Mouse (Mus musculus): ENCODE measurements around the gene Nhlrc4. TPM values are rescaled to one million over a fixed set of nuclear protein-coding genes. Genes with fewer than 3 reads are reported as not detected.

Gene Nhlrc4
- polyA plus RNA-seq, 1 experiment from 2014 or later: 0.73 TPM

- ATAC-seq: no peak
- Histone ChIP-seq H3K9ac (ENCODE audit: low read depth, low read length) (no peak overlapping the region), H3K4me2 (ENCODE audit: low read depth, low read length) (no peak overlapping the region), H3K9me3 (ENCODE audit: control insufficient read depth, low read length) (no peaks in the 10 kb centered on the region), H3K36me3 (ENCODE audit: control insufficient read depth, insufficient read depth, low read length) (0 out of 2 replicates have a peak, but pooled peaks cover 5% of the 10 kb centered on the region), H3K4me3 (ENCODE audit: low read length) (no peak overlapping the region), H3K4me1 (ENCODE audit: control insufficient read depth, insufficient read depth, low read length) (no peaks in the 10 kb centered on the region), H3K27ac (ENCODE audit: low read length) (no peak overlapping the region), H3K27me3 (replicated peaks; ENCODE audit: control insufficient read depth, insufficient read depth, low read length) (no peaks in the 10 kb centered on the region)
- 73% methylated on average over 12 of the region's 12 CpGs for WGBS
Observed at GRCm38 (mm10) chr17:25895891-25896290, 48.9 kb downstream of the Nhlrc4 start.

DNA sequence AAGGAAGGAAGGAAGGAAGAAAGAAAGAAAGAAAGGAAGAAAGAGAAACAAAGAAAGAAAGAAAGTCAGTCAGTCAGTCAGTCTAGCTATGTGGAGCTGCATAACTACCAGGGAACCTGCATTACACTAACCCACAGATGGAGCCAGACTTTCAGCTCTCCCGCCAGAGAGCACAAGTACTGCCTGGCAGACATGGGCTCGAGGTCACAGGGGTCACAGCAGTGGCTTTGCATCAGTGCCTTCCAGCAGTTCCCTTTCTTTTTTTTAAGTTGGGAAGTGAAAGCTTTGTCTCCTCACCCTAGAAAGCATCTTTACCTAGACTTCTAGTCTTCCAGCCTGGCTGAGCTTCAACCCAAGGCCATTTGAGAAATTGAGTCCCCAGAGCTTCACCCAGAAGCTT, 49.3 kb downstream of the Nhlrc4 start:
- no peak overlapping the region for H3K27ac ChIP-seq (ENCODE audit: low read length)
- ATAC-seq: no peak
- no peak overlapping the region for H3K9ac ChIP-seq (ENCODE audit: low read depth, low read length)

DNA sequence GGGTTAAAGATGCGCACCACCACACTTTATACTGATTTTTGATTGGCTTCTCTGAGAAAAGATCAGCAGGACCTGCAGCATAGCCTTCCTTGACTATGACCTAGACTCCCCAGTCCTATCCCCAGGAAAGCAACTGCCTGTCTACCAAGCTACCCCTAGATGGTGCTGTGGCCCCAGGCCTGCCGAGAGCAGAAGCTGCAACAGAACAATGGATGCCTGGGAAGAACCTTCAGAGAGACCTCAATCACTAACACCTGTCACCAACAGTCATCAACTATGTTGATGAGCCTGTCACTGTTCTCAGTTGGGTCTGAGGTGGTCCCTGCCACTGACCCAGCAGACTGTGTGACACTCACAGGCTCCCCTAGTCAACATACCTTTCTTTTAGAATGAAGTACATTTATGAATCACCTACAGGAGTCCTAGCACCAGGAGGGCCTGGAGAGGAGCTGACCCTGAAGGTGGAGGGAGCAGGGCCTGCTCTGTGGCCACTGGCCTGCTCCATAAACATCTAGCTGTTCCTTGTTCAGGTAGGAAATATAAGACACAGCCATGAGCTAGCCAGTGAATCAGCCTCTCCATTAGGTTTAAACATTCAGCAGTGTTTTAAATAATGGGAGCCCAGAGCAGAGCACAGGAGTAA, 50.7 kb downstream of the Nhlrc4 start:
- Histone ChIP-seq H3K27me3 (replicated peaks; ENCODE audit: control insufficient read depth, insufficient read depth, low read length) (no peaks in the 10 kb centered on the region), H3K4me1 (ENCODE audit: control insufficient read depth, insufficient read depth, low read length) (no peaks in the 10 kb centered on the region), H3K4me2 (ENCODE audit: low read depth, low read length) (no peak overlapping the region), H3K9ac (ENCODE audit: low read depth, low read length) (no peak overlapping the region), H3K27ac (ENCODE audit: low read length) (no peak overlapping the region), H3K4me3 (ENCODE audit: low read length) (no peak overlapping the region), H3K36me3 (ENCODE audit: control insufficient read depth, insufficient read depth, low read length) (no peaks in the 10 kb centered on the region), H3K9me3 (ENCODE audit: control insufficient read depth, low read length) (no peaks in the 10 kb centered on the region)
- ATAC-seq: peak; percentile 82
- WGBS: 28% methylated on average over 2 of the region's 2 CpGs

More for the DNA sequence above, 49.3 kb downstream of the Nhlrc4 start:
- no peaks in the 10 kb centered on the region for H3K4me1 ChIP-seq (ENCODE audit: control insufficient read depth, insufficient read depth, low read length)
- 0 out of 2 replicates have a peak, but pooled peaks cover 3% of the 10 kb centered on the region for H3K36me3 ChIP-seq (ENCODE audit: control insufficient read depth, insufficient read depth, low read length)
- H3K4me3 ChIP-seq (ENCODE audit: low read length): no peak overlapping the region
- H3K9me3 ChIP-seq (ENCODE audit: control insufficient read depth, low read length): no peaks in the 10 kb centered on the region
- no peaks in the 10 kb centered on the region for H3K27me3 ChIP-seq (replicated peaks; ENCODE audit: control insufficient read depth, insufficient read depth, low read length)
- WGBS: 51% methylated on average over 2 of the region's 2 CpGs
- H3K4me2 ChIP-seq (ENCODE audit: low read depth, low read length): no peak overlapping the region

Other genes with a start within 250 kb of the Nhlrc4 start
- gene Gng13, start 227.8 kb downstream of the Nhlrc4 start, polyA plus RNA-seq (2015; fragmentation: Nextera tagmentation; extraction: Ambion mirVana): 1.9 TPM in 2 replicates
- 20.6 and 22.7 TPM in 2 replicates for gene Chtf18, start 217.5 kb downstream of the Nhlrc4 start, polyA plus RNA-seq (2015; fragmentation: Nextera tagmentation; extraction: Ambion mirVana)
- 15.8 and 19.4 TPM in 2 replicates for gene Rpusd1, start 217.3 kb downstream of the Nhlrc4 start, polyA plus RNA-seq (2015; fragmentation: Nextera tagmentation; extraction: Ambion mirVana)
- 0.05 TPM in 2 replicates for gene Mslnl, start 208.9 kb downstream of the Nhlrc4 start, polyA plus RNA-seq (2015; fragmentation: Nextera tagmentation; extraction: Ambion mirVana)
- 27.7 and 33.3 TPM in 2 replicates for gene Msln, start 190.6 kb downstream of the Nhlrc4 start, polyA plus RNA-seq (2015; fragmentation: Nextera tagmentation; extraction: Ambion mirVana)
- 33.6 and 34.6 TPM in 2 replicates for gene Narfl, start 171.2 kb downstream of the Nhlrc4 start, polyA plus RNA-seq (2015; fragmentation: Nextera tagmentation; extraction: Ambion mirVana)
- gene Haghl, start 159.3 kb downstream of the Nhlrc4 start, polyA plus RNA-seq (2015; fragmentation: Nextera tagmentation; extraction: Ambion mirVana): 36.8 and 41.1 TPM in 2 replicates
- 0.16 and 0.27 TPM in 2 replicates for gene Ccdc78, start 158.4 kb downstream of the Nhlrc4 start, polyA plus RNA-seq (2015; fragmentation: Nextera tagmentation; extraction: Ambion mirVana)
- gene Fam173a, start 152.1 kb downstream of the Nhlrc4 start, polyA plus RNA-seq (2015; fragmentation: Nextera tagmentation; extraction: Ambion mirVana): 111 and 112 TPM in 2 replicates
- gene AC134908.4, start 149.3 kb downstream of the Nhlrc4 start, polyA plus RNA-seq (2015; fragmentation: Nextera tagmentation; extraction: Ambion mirVana): not detected in 2 replicates
- 34.6 and 37.0 TPM in 2 replicates for gene Metrn, start 147.8 kb downstream of the Nhlrc4 start, polyA plus RNA-seq (2015; fragmentation: Nextera tagmentation; extraction: Ambion mirVana)
- 2.2 and 2.4 TPM in 2 replicates for gene Fbxl16, start 135.9 kb downstream of the Nhlrc4 start, polyA plus RNA-seq (2015; fragmentation: Nextera tagmentation; extraction: Ambion mirVana)
- gene Wdr24, start 121.3 kb downstream of the Nhlrc4 start, polyA plus RNA-seq (2015; fragmentation: Nextera tagmentation; extraction: Ambion mirVana): 23.4 and 25.5 TPM in 2 replicates
- gene Jmjd8, start 116.1 kb downstream of the Nhlrc4 start, polyA plus RNA-seq (2015; fragmentation: Nextera tagmentation; extraction: Ambion mirVana): 50.1 and 50.9 TPM in 2 replicates
- gene Stub1, start 111.6 kb downstream of the Nhlrc4 start, polyA plus RNA-seq (2015; fragmentation: Nextera tagmentation; extraction: Ambion mirVana): 303 and 321 TPM in 2 replicates
- 1.6 and 2.0 TPM in 2 replicates for gene Rhbdl1, start 107.7 kb downstream of the Nhlrc4 start, polyA plus RNA-seq (2015; fragmentation: Nextera tagmentation; extraction: Ambion mirVana)
- 1.4 and 2.3 TPM in 2 replicates for gene Gm20683, start 103.2 kb downstream of the Nhlrc4 start, polyA plus RNA-seq (2015; fragmentation: Nextera tagmentation; extraction: Ambion mirVana)
- gene Rhot2, start 100.1 kb downstream of the Nhlrc4 start, polyA plus RNA-seq (2015; fragmentation: Nextera tagmentation; extraction: Ambion mirVana): 21.5 and 23.2 TPM in 2 replicates
- gene Wdr90, start 83.5 kb downstream of the Nhlrc4 start, polyA plus RNA-seq (2015; fragmentation: Nextera tagmentation; extraction: Ambion mirVana): 11.3 and 11.9 TPM in 2 replicates
- 79.5 and 89.3 TPM in 2 replicates for gene Mcrip2, start 76.2 kb downstream of the Nhlrc4 start, polyA plus RNA-seq (2015; fragmentation: Nextera tagmentation; extraction: Ambion mirVana)
- gene Mettl26, start 69.9 kb downstream of the Nhlrc4 start, polyA plus RNA-seq (2015; fragmentation: Nextera tagmentation; extraction: Ambion mirVana): 61.0 and 66.9 TPM in 2 replicates
- gene Wfikkn1, start 64.1 kb downstream of the Nhlrc4 start, polyA plus RNA-seq (2015; fragmentation: Nextera tagmentation; extraction: Ambion mirVana): 0.16 and 0.55 TPM in 2 replicates
- gene Rab40c, start 25.2 kb downstream of the Nhlrc4 start, polyA plus RNA-seq (2015; fragmentation: Nextera tagmentation; extraction: Ambion mirVana): 23.2 and 24.3 TPM in 2 replicates
- gene Pigq, start within 50 bp of the Nhlrc4 start, polyA plus RNA-seq (2015; fragmentation: Nextera tagmentation; extraction: Ambion mirVana): 57.8 and 59.7 TPM in 2 replicates
- gene A930017K11Rik, start 7.6 kb upstream of the Nhlrc4 start, polyA plus RNA-seq (2015; fragmentation: Nextera tagmentation; extraction: Ambion mirVana): 0.21 and 0.22 TPM in 2 replicates
- 22.3 and 24.5 TPM in 2 replicates for gene Capn15, start 40.8 kb upstream of the Nhlrc4 start, polyA plus RNA-seq (2015; fragmentation: Nextera tagmentation; extraction: Ambion mirVana)
- 13.0 and 18.0 TPM in 2 replicates for gene Rab11fip3, start 124.6 kb upstream of the Nhlrc4 start, polyA plus RNA-seq (2015; fragmentation: Nextera tagmentation; extraction: Ambion mirVana)
- gene Decr2, start 145.4 kb upstream of the Nhlrc4 start, polyA plus RNA-seq (2015; fragmentation: Nextera tagmentation; extraction: Ambion mirVana): 49.6 and 51.5 TPM in 2 replicates
- 92.1 and 97.1 TPM in 2 replicates for gene Nme4, start 150.6 kb upstream of the Nhlrc4 start, polyA plus RNA-seq (2015; fragmentation: Nextera tagmentation; extraction: Ambion mirVana)
- 12.1 and 15.1 TPM in 2 replicates for gene Tmem8, start 168.3 kb upstream of the Nhlrc4 start, polyA plus RNA-seq (2015; fragmentation: Nextera tagmentation; extraction: Ambion mirVana)
- gene Mrpl28, start 178.5 kb upstream of the Nhlrc4 start, polyA plus RNA-seq (2015; fragmentation: Nextera tagmentation; extraction: Ambion mirVana): 242 and 260 TPM in 2 replicates
- gene Axin1, start 193.7 kb upstream of the Nhlrc4 start, polyA plus RNA-seq (2015; fragmentation: Nextera tagmentation; extraction: Ambion mirVana): 5.9 and 6.6 TPM in 2 replicates

Measured in intestine, embryonic 16.5 days (tissue).